Mouse (Mus musculus): Measurements from ENCODE around the gene Pakap. TPM values are rescaled to one million over a fixed set of nuclear protein-coding genes. Genes with fewer than 3 reads are reported as not detected.

The Pakap gene
- polyA plus RNA-seq, 1 experiment from 2014 or later = 28.4 TPM

- Histone ChIP-seq H3K27me3 (replicated peaks; ENCODE audit: control insufficient read depth, insufficient read depth, low read length) (peaks cover 17% of the 10 kb centered on the region), H3K9me3 (ENCODE audit: control insufficient read depth, low read length) (no peaks in the 10 kb centered on the region), H3K36me3 (ENCODE audit: control insufficient read depth, insufficient read depth, low read length) (no peaks in the 10 kb centered on the region), H3K4me3 (ENCODE audit: low read depth, low read length) (no peak overlapping the region), H3K27ac (ENCODE audit: low read depth) (no peak overlapping the region), H3K9ac (ENCODE audit: low read length) (no peak overlapping the region), H3K4me1 (replicated peaks; ENCODE audit: control insufficient read depth, insufficient read depth, low read length) (peaks cover 19% of the 10 kb centered on the region), H3K4me2 (ENCODE audit: low read length) (peak overlapping the region; percentile 6; the same call in 1 of the 2 replicates)
- no peak for DNase-seq (ENCODE audit: low spot score)
- ATAC-seq (replicated peaks; ENCODE audit: low FRiP score, low TSS enrichment, low read depth) = no peak
- WGBS = 14% methylated on average over 20 of the region's 20 CpGs
Observed at GRCm38 (mm10) chr4:57780833-57781641, 213.1 kb downstream of the Pakap start.

GRCm38 (mm10) chr4:57781994-57782393, 214.0 kb downstream of the Pakap start:
- Histone ChIP-seq H3K4me1 (replicated peaks; ENCODE audit: control insufficient read depth, insufficient read depth, low read length) (peaks cover 19% of the 10 kb centered on the region), H3K27ac (ENCODE audit: low read depth) (no peak overlapping the region), H3K36me3 (ENCODE audit: control insufficient read depth, insufficient read depth, low read length) (no peaks in the 10 kb centered on the region), H3K4me3 (ENCODE audit: low read depth, low read length) (peak overlapping the region; percentile 37), H3K27me3 (replicated peaks; ENCODE audit: control insufficient read depth, insufficient read depth, low read length) (peaks cover 17% of the 10 kb centered on the region), H3K9me3 (ENCODE audit: control insufficient read depth, low read length) (no peaks in the 10 kb centered on the region), H3K4me2 (ENCODE audit: low read length) (peak overlapping the region; percentile 62), H3K9ac (ENCODE audit: low read length) (peak overlapping the region; percentile 32; the same call in 1 of the 2 replicates)
- 2% methylated on average over 26 of the region's 26 CpGs for WGBS
- DNase-seq (ENCODE audit: low spot score) (peak; percentile 68), ATAC-seq (replicated peaks; ENCODE audit: low FRiP score, low TSS enrichment, low read depth) (peak; percentile 89)

- Histone ChIP-seq H3K27me3 (replicated peaks; ENCODE audit: control insufficient read depth, insufficient read depth, low read length) (peaks cover 17% of the 10 kb centered on the region), H3K9ac (ENCODE audit: low read length) (peak overlapping the region; percentile 32; the same call in 1 of the 2 replicates), H3K4me1 (replicated peaks; ENCODE audit: control insufficient read depth, insufficient read depth, low read length) (peaks cover 19% of the 10 kb centered on the region), H3K4me3 (ENCODE audit: low read depth, low read length) (peak overlapping the region; percentile 37), H3K27ac (ENCODE audit: low read depth) (no peak overlapping the region), H3K4me2 (ENCODE audit: low read length) (peak overlapping the region; percentile 62), H3K9me3 (ENCODE audit: control insufficient read depth, low read length) (no peaks in the 10 kb centered on the region), H3K36me3 (ENCODE audit: control insufficient read depth, insufficient read depth, low read length) (no peaks in the 10 kb centered on the region)
- no peak for ATAC-seq (replicated peaks; ENCODE audit: low FRiP score, low TSS enrichment, low read depth)
- 7% methylated on average over 33 of the region's 33 CpGs for WGBS
- no peak for DNase-seq (ENCODE audit: low spot score)
Observed at GRCm38 (mm10) chr4:57782549-57783390, 214.8 kb downstream of the Pakap start.

GRCm38 (mm10) chr4:57783391-57783770, 215.4 kb downstream of the Pakap start:
- Histone ChIP-seq H3K4me1 (replicated peaks; ENCODE audit: control insufficient read depth, insufficient read depth, low read length) (peaks cover 19% of the 10 kb centered on the region), H3K4me2 (ENCODE audit: low read length) (peak overlapping the region; percentile 62), H3K36me3 (ENCODE audit: control insufficient read depth, insufficient read depth, low read length) (no peaks in the 10 kb centered on the region), H3K9ac (ENCODE audit: low read length) (no peak overlapping the region), H3K9me3 (ENCODE audit: control insufficient read depth, low read length) (no peaks in the 10 kb centered on the region), H3K27me3 (replicated peaks; ENCODE audit: control insufficient read depth, insufficient read depth, low read length) (peaks cover 17% of the 10 kb centered on the region), H3K4me3 (ENCODE audit: low read depth, low read length) (no peak overlapping the region), H3K27ac (ENCODE audit: low read depth) (no peak overlapping the region)
- WGBS = 44% methylated on average over 9 of the region's 9 CpGs
- no peak for ATAC-seq (replicated peaks; ENCODE audit: low FRiP score, low TSS enrichment, low read depth)
- DNase-seq (ENCODE audit: low spot score) = no peak

- H3K4me1 ChIP-seq (replicated peaks; ENCODE audit: control insufficient read depth, insufficient read depth, low read length) = peaks cover 19% of the 10 kb centered on the region
- H3K36me3 ChIP-seq (ENCODE audit: control insufficient read depth, insufficient read depth, low read length) = no peaks in the 10 kb centered on the region
- no peak for DNase-seq (ENCODE audit: low spot score)
- 71% methylated on average over 11 of the region's 11 CpGs for WGBS
- H3K4me2 ChIP-seq (ENCODE audit: low read length) = no peak overlapping the region
- no peak overlapping the region for H3K9ac ChIP-seq (ENCODE audit: low read length)
- H3K4me3 ChIP-seq (ENCODE audit: low read depth, low read length) = no peak overlapping the region
- H3K9me3 ChIP-seq (ENCODE audit: control insufficient read depth, low read length) = no peaks in the 10 kb centered on the region
- H3K27ac ChIP-seq (ENCODE audit: low read depth) = no peak overlapping the region
- H3K27me3 ChIP-seq (replicated peaks; ENCODE audit: control insufficient read depth, insufficient read depth, low read length) = peaks cover 17% of the 10 kb centered on the region
- ATAC-seq (replicated peaks; ENCODE audit: low FRiP score, low TSS enrichment, low read depth) = no peak
Observed at GRCm38 (mm10) chr4:57783853-57784600, 216.0 kb downstream of the Pakap start.

GRCm38 (mm10) chr4:57788709-57789108, 220.7 kb downstream of the Pakap start:
- Histone ChIP-seq H3K27ac (ENCODE audit: low read depth) (no peak overlapping the region), H3K4me1 (replicated peaks; ENCODE audit: control insufficient read depth, insufficient read depth, low read length) (0 out of 2 replicates have a peak, but pooled peaks cover 6% of the 10 kb centered on the region), H3K4me3 (ENCODE audit: low read depth, low read length) (no peak overlapping the region), H3K9me3 (ENCODE audit: control insufficient read depth, low read length) (no peaks in the 10 kb centered on the region), H3K36me3 (ENCODE audit: control insufficient read depth, insufficient read depth, low read length) (no peaks in the 10 kb centered on the region), H3K4me2 (ENCODE audit: low read length) (no peak overlapping the region), H3K27me3 (replicated peaks; ENCODE audit: control insufficient read depth, insufficient read depth, low read length) (no peaks in the 10 kb centered on the region; the same call in 1 of the 2 replicates), H3K9ac (ENCODE audit: low read length) (no peak overlapping the region)
- DNase-seq (ENCODE audit: low spot score) (no peak), ATAC-seq (replicated peaks; ENCODE audit: low FRiP score, low TSS enrichment, low read depth) (no peak)
- WGBS = 64% methylated on average over 5 of the region's 5 CpGs

GRCm38 (mm10) chr4:57789118-57789517, 221.1 kb downstream of the Pakap start:
- H3K27me3 ChIP-seq (replicated peaks; ENCODE audit: control insufficient read depth, insufficient read depth, low read length) = no peaks in the 10 kb centered on the region; the same call in 1 of the 2 replicates
- ATAC-seq (replicated peaks; ENCODE audit: low FRiP score, low TSS enrichment, low read depth) = no peak
- no peak overlapping the region for H3K27ac ChIP-seq (ENCODE audit: low read depth)
- no peak overlapping the region for H3K4me3 ChIP-seq (ENCODE audit: low read depth, low read length)
- peaks cover 3% of the 10 kb centered on the region; the same call in 1 of the 2 replicates for H3K4me1 ChIP-seq (replicated peaks; ENCODE audit: control insufficient read depth, insufficient read depth, low read length)
- no peak overlapping the region for H3K4me2 ChIP-seq (ENCODE audit: low read length)
- H3K9me3 ChIP-seq (ENCODE audit: control insufficient read depth, low read length) = no peaks in the 10 kb centered on the region
- no peaks in the 10 kb centered on the region for H3K36me3 ChIP-seq (ENCODE audit: control insufficient read depth, insufficient read depth, low read length)
- H3K9ac ChIP-seq (ENCODE audit: low read length) = no peak overlapping the region
- DNase-seq (ENCODE audit: low spot score) = no peak

- WGBS = 52% methylated on average over 8 of the region's 8 CpGs
- ATAC-seq (replicated peaks; ENCODE audit: low FRiP score, low TSS enrichment, low read depth) = no peak
- H3K4me2 ChIP-seq (ENCODE audit: low read length) = no peak overlapping the region
- H3K4me3 ChIP-seq (ENCODE audit: low read depth, low read length) = no peak overlapping the region
- H3K36me3 ChIP-seq (ENCODE audit: control insufficient read depth, insufficient read depth, low read length) = no peaks in the 10 kb centered on the region
- no peak for DNase-seq (ENCODE audit: low spot score)
- H3K27ac ChIP-seq (ENCODE audit: low read depth) = no peak overlapping the region
- no peaks in the 10 kb centered on the region for H3K27me3 ChIP-seq (replicated peaks; ENCODE audit: control insufficient read depth, insufficient read depth, low read length)
- no peak overlapping the region for H3K9ac ChIP-seq (ENCODE audit: low read length)
- H3K9me3 ChIP-seq (ENCODE audit: control insufficient read depth, low read length) = no peaks in the 10 kb centered on the region
- H3K4me1 ChIP-seq (replicated peaks; ENCODE audit: control insufficient read depth, insufficient read depth, low read length) = peaks cover 7% of the 10 kb centered on the region
Observed at GRCm38 (mm10) chr4:57793989-57794388, 226.0 kb downstream of the Pakap start.
